Mouse (Mus musculus): ENCODE results near the gene Pcyox1. TPM values are rescaled to one million over a fixed set of nuclear protein-coding genes. Genes with fewer than 3 reads are reported as not detected.
"Not testable (repeated sequence)": the region's sequence is repeated elsewhere in the genome, so short reads cannot be mapped to it uniquely, and the experiment has no call there.

Gene Pcyox1
- total RNA-seq, 1 experiment = 41.5 TPM

DNA sequence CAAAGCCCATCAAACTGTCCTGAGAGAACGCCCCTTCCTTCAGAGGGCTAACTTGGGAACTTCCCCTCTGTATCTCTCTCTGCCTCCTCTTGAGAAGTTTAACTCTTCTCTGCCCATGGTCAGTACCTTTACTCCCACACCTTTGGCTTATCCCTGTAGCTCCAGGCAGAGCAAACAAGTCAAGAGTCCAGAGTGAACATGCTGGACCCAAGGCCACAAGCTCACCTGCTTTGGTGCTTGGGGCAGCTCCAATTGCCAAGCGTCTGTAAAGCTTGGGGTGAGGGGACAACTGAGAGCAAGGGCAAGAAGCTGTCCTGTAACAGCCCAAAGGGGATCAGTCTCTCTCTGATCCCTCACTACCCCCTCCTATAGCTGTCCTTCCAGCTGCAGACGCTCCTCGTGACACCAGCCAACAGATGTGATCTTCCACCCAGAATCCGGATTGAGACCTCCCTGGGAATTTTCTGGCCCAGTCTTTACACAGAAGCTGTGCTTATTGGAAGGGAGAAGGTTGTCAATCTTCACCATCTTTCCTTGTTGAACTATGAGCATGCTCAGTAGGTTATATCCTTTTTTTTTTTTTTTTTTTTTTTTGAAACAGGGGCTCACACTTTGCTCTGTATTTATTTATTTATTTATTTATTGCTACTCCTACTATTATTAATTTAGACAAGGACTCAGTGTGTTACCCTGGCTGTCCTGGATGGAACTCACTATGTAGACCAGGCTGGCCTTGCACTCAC lies 11.4 kb downstream of the Pcyox1 start:
- TF ChIP-seq HCFC1 (IDR thresholded peaks at IDR 0.05; ENCODE audit: borderline replicate concordance, insufficient read depth, low read length) (no peak), MAFK (IDR thresholded peaks at IDR 0.05; ENCODE audit: insufficient read depth, low read depth, low read length) (no peak), ZNF384 (IDR thresholded peaks at IDR 0.05; ENCODE audit: low read depth, low read length) (no peak), ZC3H11A (IDR thresholded peaks at IDR 0.05; ENCODE audit: borderline replicate concordance, low read depth, low read length) (no peak), CHD2 (IDR thresholded peaks at IDR 0.05; ENCODE audit: low read depth, low read length) (no peak)
- no peaks in the 10 kb centered on the region for H3K9me3 ChIP-seq (ENCODE audit: control insufficient read depth, insufficient read depth, low read depth, low read length)
- DNase-seq (ENCODE audit: low read depth, low spot score) = no peak
- peaks cover 19% of the 10 kb centered on the region for H3K36me3 ChIP-seq (ENCODE audit: control insufficient read depth, insufficient read depth, low read length, poor library complexity, severe bottlenecking)
- peaks cover 0 to 5% of the 10 kb centered on the region in 2 experiments; a peak in 3 of 4 replicates for H3K4me1 ChIP-seq (ENCODE audit: control insufficient read depth in 2 of 2, insufficient read depth in 2 of 2, low read length in 2 of 2, poor library complexity in 1 of 2)
- H3K4me3 ChIP-seq (ENCODE audit: insufficient read depth in 1 of 2, low read depth in 1 of 2, low read length in 2 of 2, poor library complexity in 1 of 2, severe bottlenecking in 1 of 2) = no peak overlapping the region
- in situ Hi-C loops (cut with MboI; ENCODE audit: low sequenced_read_pairs in 2 of 2, unreplicated experiment in 2 of 2) = no loop called here
- no peak overlapping the region for H3K9ac ChIP-seq (ENCODE audit: insufficient read depth, low read depth, low read length, poor library complexity, severe bottlenecking)
- H3K27ac ChIP-seq (ENCODE audit: insufficient read depth, low read depth, low read length, poor library complexity, severe bottlenecking) = no peak overlapping the region

DNA sequence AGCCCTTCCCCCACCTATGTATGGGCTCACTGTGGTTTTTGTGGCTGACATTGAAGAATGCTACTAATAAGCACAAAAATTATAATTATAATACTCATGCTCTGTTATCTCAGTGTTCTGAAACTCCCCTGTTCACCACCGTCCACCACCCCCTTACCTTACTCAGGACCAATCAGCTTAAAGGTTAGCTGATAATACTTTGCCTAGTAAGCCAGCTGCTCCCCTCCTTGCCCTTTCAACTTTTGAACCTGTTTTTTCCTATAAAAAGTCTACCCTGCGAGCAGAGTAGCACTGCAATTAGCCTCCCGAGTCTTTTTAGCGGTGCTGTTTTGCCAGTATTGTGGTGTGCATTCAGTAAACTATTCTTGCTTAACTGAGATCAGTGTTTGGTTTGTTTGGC lies 12.3 kb downstream of the Pcyox1 start:
- Histone ChIP-seq H3K9me3 (ENCODE audit: control insufficient read depth, insufficient read depth, low read depth, low read length) (no peaks in the 10 kb centered on the region), H3K9ac (ENCODE audit: insufficient read depth, low read depth, low read length, poor library complexity, severe bottlenecking) (no peak overlapping the region), H3K36me3 (ENCODE audit: control insufficient read depth, insufficient read depth, low read length, poor library complexity, severe bottlenecking) (peaks cover 12% of the 10 kb centered on the region), H3K27ac (ENCODE audit: insufficient read depth, low read depth, low read length, poor library complexity, severe bottlenecking) (no peak overlapping the region), H3K4me1 (ENCODE audit: control insufficient read depth in 2 of 2, insufficient read depth in 2 of 2, low read length in 2 of 2, poor library complexity in 1 of 2) (peaks cover 0 to 5% of the 10 kb centered on the region in 2 experiments; a peak in 3 of 4 replicates), H3K4me3 (ENCODE audit: insufficient read depth in 1 of 2, low read depth in 1 of 2, low read length in 2 of 2, poor library complexity in 1 of 2, severe bottlenecking in 1 of 2) (no peak overlapping the region)
- TF ChIP-seq HCFC1 (IDR thresholded peaks at IDR 0.05; ENCODE audit: borderline replicate concordance, insufficient read depth, low read length) = no peak
- TF ChIP-seq ZNF384 (IDR thresholded peaks at IDR 0.05; ENCODE audit: low read depth, low read length) = no peak
- no peak for TF ChIP-seq ZC3H11A (IDR thresholded peaks at IDR 0.05; ENCODE audit: borderline replicate concordance, low read depth, low read length)
- no peak for TF ChIP-seq MAFK (IDR thresholded peaks at IDR 0.05; ENCODE audit: insufficient read depth, low read depth, low read length)
- TF ChIP-seq CHD2 (IDR thresholded peaks at IDR 0.05; ENCODE audit: low read depth, low read length) = no peak
- in situ Hi-C loops (cut with MboI; ENCODE audit: low sequenced_read_pairs in 2 of 2, unreplicated experiment in 2 of 2) = no loop called here
- DNase-seq (ENCODE audit: low read depth, low spot score) = no peak

- Histone ChIP-seq H3K4me3 (ENCODE audit: insufficient read depth in 1 of 2, low read depth in 1 of 2, low read length in 2 of 2, poor library complexity in 1 of 2, severe bottlenecking in 1 of 2) (no peak overlapping the region), H3K27ac (ENCODE audit: insufficient read depth, low read depth, low read length, poor library complexity, severe bottlenecking) (no peak overlapping the region), H3K4me1 (ENCODE audit: control insufficient read depth in 2 of 2, insufficient read depth in 2 of 2, low read length in 2 of 2, poor library complexity in 1 of 2) (peaks cover 0 to 5% of the 10 kb centered on the region in 2 experiments; a peak in 3 of 4 replicates), H3K36me3 (ENCODE audit: control insufficient read depth, insufficient read depth, low read length, poor library complexity, severe bottlenecking) (peaks cover 5% of the 10 kb centered on the region), H3K9ac (ENCODE audit: insufficient read depth, low read depth, low read length, poor library complexity, severe bottlenecking) (no peak overlapping the region), H3K9me3 (ENCODE audit: control insufficient read depth, insufficient read depth, low read depth, low read length) (no peaks in the 10 kb centered on the region)
- no peak for DNase-seq (ENCODE audit: low read depth, low spot score)
- in situ Hi-C loops (cut with MboI; ENCODE audit: low sequenced_read_pairs in 2 of 2, unreplicated experiment in 2 of 2) = no loop called here
- TF ChIP-seq MAFK (IDR thresholded peaks at IDR 0.05; ENCODE audit: insufficient read depth, low read depth, low read length) (no peak), ZNF384 (IDR thresholded peaks at IDR 0.05; ENCODE audit: low read depth, low read length) (no peak), ZC3H11A (IDR thresholded peaks at IDR 0.05; ENCODE audit: borderline replicate concordance, low read depth, low read length) (no peak), HCFC1 (IDR thresholded peaks at IDR 0.05; ENCODE audit: borderline replicate concordance, insufficient read depth, low read length) (no peak), CHD2 (IDR thresholded peaks at IDR 0.05; ENCODE audit: low read depth, low read length) (no peak)
Measured at GRCm38 (mm10) chr6:86383370-86383769, 13.6 kb downstream of the Pcyox1 start.

- Histone ChIP-seq H3K4me3 (ENCODE audit: insufficient read depth in 1 of 2, low read depth in 1 of 2, low read length in 2 of 2, poor library complexity in 1 of 2, severe bottlenecking in 1 of 2) (no peak overlapping the region), H3K4me1 (ENCODE audit: control insufficient read depth in 2 of 2, insufficient read depth in 2 of 2, low read length in 2 of 2, poor library complexity in 1 of 2) (peaks cover 0 to 5% of the 10 kb centered on the region in 2 experiments; a peak in 3 of 4 replicates), H3K36me3 (ENCODE audit: control insufficient read depth, insufficient read depth, low read length, poor library complexity, severe bottlenecking) (peaks cover 8% of the 10 kb centered on the region), H3K27ac (ENCODE audit: insufficient read depth, low read depth, low read length, poor library complexity, severe bottlenecking) (no peak overlapping the region), H3K9ac (ENCODE audit: insufficient read depth, low read depth, low read length, poor library complexity, severe bottlenecking) (no peak overlapping the region), H3K9me3 (ENCODE audit: control insufficient read depth, insufficient read depth, low read depth, low read length) (no peaks in the 10 kb centered on the region)
- in situ Hi-C loops (cut with MboI; ENCODE audit: low sequenced_read_pairs in 2 of 2, unreplicated experiment in 2 of 2) = no loop called here
- no peak for DNase-seq (ENCODE audit: low read depth, low spot score)
- no peak for TF ChIP-seq HCFC1 (IDR thresholded peaks at IDR 0.05; ENCODE audit: borderline replicate concordance, insufficient read depth, low read length)
- TF ChIP-seq ZC3H11A (IDR thresholded peaks at IDR 0.05; ENCODE audit: borderline replicate concordance, low read depth, low read length) = no peak
- TF ChIP-seq MAFK (IDR thresholded peaks at IDR 0.05; ENCODE audit: insufficient read depth, low read depth, low read length) = no peak
- TF ChIP-seq ZNF384 (IDR thresholded peaks at IDR 0.05; ENCODE audit: low read depth, low read length) = no peak
- no peak for TF ChIP-seq CHD2 (IDR thresholded peaks at IDR 0.05; ENCODE audit: low read depth, low read length)
Measured at GRCm38 (mm10) chr6:86382551-86382950, 14.4 kb downstream of the Pcyox1 start.

- H3K36me3 ChIP-seq (ENCODE audit: control insufficient read depth, insufficient read depth, low read length, poor library complexity, severe bottlenecking) = peaks cover 20% of the 10 kb centered on the region
- in situ Hi-C loops (cut with MboI; ENCODE audit: low sequenced_read_pairs in 2 of 2, unreplicated experiment in 2 of 2); H3K4me1 ChIP-seq (ENCODE audit: control insufficient read depth in 2 of 2, insufficient read depth in 2 of 2, low read length in 2 of 2, poor library complexity in 1 of 2); H3K4me3 ChIP-seq (ENCODE audit: insufficient read depth in 1 of 2, low read depth in 1 of 2, low read length in 2 of 2, poor library complexity in 1 of 2, severe bottlenecking in 1 of 2); H3K9me3 ChIP-seq (ENCODE audit: control insufficient read depth, insufficient read depth, low read depth, low read length); DNase-seq (ENCODE audit: low read depth, low spot score); H3K9ac ChIP-seq (ENCODE audit: insufficient read depth, low read depth, low read length, poor library complexity, severe bottlenecking); H3K27ac ChIP-seq (ENCODE audit: insufficient read depth, low read depth, low read length, poor library complexity, severe bottlenecking): not testable (repeated sequence)
Measured at GRCm38 (mm10) chr6:86380112-86380511, 16.8 kb downstream of the Pcyox1 start.

Measured in ES-E14 (cell line).